Mouse (Mus musculus) liver, adult 2 months (tissue): ENCODE measurements around the gene Mrpl42.

Experiments used
- CTCF ChIP-seq: fragments of 200-500 bp; IDR thresholded peaks from 2 replicates; pipeline ENCODE4 v1.5.1; 2011; ENCODE audit warnings: low read depth, low read length, control low read depth
- POLR2A ChIP-seq: fragments of 200-500 bp; IDR thresholded peaks from 2 replicates; pipeline ENCODE4 v1.6.1; 2011; ENCODE audit warnings: low read length, control low read depth; ENCODE audit not compliant: insufficient read depth; ENCODE audit errors: extremely low read depth

DNA sequence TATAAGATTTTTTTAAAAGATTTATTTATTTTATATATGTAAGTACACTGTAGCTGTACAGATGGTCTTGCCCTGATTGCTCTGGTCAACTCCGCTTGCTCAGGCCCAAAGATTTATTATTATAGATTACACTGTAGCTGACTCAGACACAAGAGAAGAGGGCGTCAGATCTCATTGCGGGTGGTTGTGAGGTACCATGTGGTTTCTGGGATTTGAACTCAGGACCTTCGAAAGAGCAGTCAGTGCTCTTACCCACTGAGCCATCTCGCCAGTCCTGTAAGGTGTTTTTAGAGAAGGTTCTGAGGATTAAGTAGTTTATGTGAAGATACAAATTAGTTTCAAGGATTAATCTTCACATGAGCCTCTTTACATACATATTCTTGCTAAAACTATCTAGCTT lies 24.1 kb upstream of the Mrpl42 start:
- no peak for TF ChIP-seq CTCF
- no peak for TF ChIP-seq POLR2A
